Mouse (Mus musculus) spleen, adult 10 weeks (tissue): ENCODE results near the gene B4galnt2. TPM values are rescaled to one million over a fixed set of nuclear protein-coding genes. Genes with fewer than 3 reads are reported as not detected.

Experiments used
- polyA plus RNA-seq: library from polyadenylated mRNA; stranded (reverse); fragments of 350-450 nt; fragmentation: Illumina TruSeq; extraction: RNeasy Lipid Tissue Mini Kit (QIAGEN cat#74804); gene quantifications from one replicate; pipeline ENCODE4 v1.2.3, GENCODE M21; 2015; ENCODE audit warnings: low replicate concordance; ENCODE audit not compliant: insufficient read depth

The B4galnt2 gene
- polyA plus RNA-seq, result 0.62 TPM

GRCm38 (mm10) chr11:95914571-95914991 lies at the start of gene B4galnt2:
B4galnt2 (minus strand) TSS chr11:95914891.

GRCm38 (mm10) chr11:95842074-95842681 lies 72.5 kb downstream of the B4galnt2 start, which contains the start of gene Abi3:
Abi3 (minus strand) TSS chr11:95842476.

DNA sequence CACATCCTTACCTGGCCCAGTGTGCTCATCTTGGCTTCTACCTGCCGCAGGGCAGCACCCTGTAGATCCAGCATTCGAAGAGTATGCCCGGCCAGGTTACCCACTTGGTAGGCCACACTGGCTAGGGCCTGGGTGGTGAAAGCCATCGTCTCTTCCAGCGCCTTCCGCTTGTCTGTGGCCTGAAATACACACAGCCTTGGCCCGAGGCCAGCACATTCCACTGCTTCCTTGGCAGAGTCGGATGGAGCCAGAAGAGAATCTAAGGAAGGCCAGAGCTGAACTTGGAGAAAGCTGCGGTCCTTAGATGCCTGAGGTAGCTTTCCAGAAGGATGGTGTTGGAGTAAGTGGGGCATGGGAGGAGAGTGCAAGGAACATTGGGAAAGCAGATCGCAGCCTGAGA lies 77.6 kb downstream of the B4galnt2 start, which contains the start of gene Gngt2:
Gngt2 (plus strand) TSS at position 158 of the 400 bp plus-strand sequence.

DNA sequence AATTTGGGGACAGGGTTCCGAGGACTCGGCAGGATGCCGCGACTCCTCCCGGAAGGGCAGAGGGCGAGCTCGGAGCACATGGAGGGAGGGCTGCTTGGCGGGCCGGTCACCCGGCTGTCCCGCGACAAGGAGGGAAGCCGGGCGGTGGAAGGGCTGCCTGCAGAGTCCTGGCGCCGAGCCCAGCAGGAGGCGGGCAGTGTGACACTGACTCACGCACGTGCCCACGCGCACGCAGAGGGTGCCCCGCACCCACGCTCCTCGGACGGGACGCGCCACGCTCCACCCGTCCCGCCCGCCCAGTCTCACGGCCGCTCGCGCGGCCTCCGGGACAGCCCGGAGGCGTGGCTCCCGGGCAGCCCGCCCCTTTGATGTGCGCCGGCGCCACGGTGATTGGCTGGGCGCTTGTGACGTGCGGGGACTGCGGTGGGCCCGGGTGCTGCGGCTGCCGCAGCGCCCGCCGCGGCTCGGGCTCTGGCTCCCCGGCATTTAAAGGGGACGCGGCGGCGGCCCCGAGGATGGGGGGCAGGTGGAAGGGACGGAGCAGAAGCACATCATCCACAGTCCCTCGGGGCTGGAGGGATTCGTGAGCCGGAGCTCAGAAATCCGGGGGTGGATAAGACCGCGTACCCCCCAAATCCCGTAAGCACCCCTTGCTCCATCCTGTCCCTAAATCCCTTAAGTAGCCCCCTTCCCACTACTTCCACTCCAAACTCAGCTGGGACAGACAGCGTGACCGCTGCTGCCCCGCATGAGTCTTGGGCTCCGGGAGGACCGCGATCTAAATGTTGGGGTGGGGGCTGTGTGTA lies 90.4 kb downstream of the B4galnt2 start, which contains the start of gene Phospho1:
Phospho1 (plus strand) TSS at position 429 of the 806 bp plus-strand sequence.

Other genes starting within 250 kb of the B4galnt2 start
- 149 TPM for gene Phb, start 247.9 kb downstream of the B4galnt2 start, polyA plus RNA-seq
- gene Zfp652, start 202.2 kb downstream of the B4galnt2 start, polyA plus RNA-seq, result 36.2 TPM
- 0.40 TPM for gene B130006D01Rik, start 191.3 kb downstream of the B4galnt2 start, polyA plus RNA-seq
- gene Phospho1, start 90.4 kb downstream of the B4galnt2 start, polyA plus RNA-seq, result 4.2 TPM
- gene Gngt2, start 77.7 kb downstream of the B4galnt2 start, polyA plus RNA-seq, result 219 TPM
- 23.2 TPM for gene Abi3, start 72.4 kb downstream of the B4galnt2 start, polyA plus RNA-seq
- gene Igf2bp1, start 91.0 kb upstream of the B4galnt2 start, polyA plus RNA-seq, result not detected
- gene Gip, start 109.7 kb upstream of the B4galnt2 start, polyA plus RNA-seq, result not detected
- gene Snf8, start 120.0 kb upstream of the B4galnt2 start, polyA plus RNA-seq, result 81.8 TPM
- 56.3 TPM for gene Ube2z, start 150.5 kb upstream of the B4galnt2 start, polyA plus RNA-seq
- 55.6 TPM for gene Atp5g1, start 160.8 kb upstream of the B4galnt2 start, polyA plus RNA-seq
- gene Calcoco2, start 197.1 kb upstream of the B4galnt2 start, polyA plus RNA-seq, result not detected
- not detected for gene Ttll6, start 218.9 kb upstream of the B4galnt2 start, polyA plus RNA-seq